Mouse (Mus musculus): Measurements from ENCODE around the gene Pramel5.
"Not testable (repeated sequence)": the region's sequence is repeated elsewhere in the genome, so short reads cannot be mapped to it uniquely, and the experiment has no call there.

DNA sequence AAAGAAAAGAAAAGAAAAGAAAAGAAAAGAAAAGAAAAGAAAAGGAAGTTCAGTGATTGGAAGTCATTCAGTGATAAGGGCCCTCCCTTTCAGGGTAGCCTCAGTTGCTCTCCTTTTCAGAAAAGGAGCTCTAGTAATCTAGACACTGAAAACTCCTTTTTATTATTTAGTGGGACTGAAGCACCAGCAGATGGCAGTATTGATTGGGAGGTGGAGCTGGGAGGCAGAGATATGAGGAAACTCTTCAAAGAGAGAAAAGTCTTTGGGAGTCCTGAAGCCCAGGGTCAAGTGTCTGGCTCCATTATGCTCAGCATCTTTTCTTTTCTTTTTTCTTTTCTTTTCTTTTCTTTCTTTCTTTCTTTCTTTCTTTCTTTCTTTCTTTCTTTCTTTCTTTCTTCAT, 25.5 kb downstream of the Pramel5 start:
- not testable (repeated sequence) for TF ChIP-seq CTCF (IDR thresholded peaks at IDR 0.05; ENCODE audit: control insufficient read depth, insufficient read depth, insufficient replicate concordance, low read depth, low read length); POLR2A (IDR thresholded peaks at IDR 0.05; ENCODE audit: control insufficient read depth, low read depth, low read length)
